Mouse (Mus musculus): ENCODE measurements around the gene Minos1. TPM values are rescaled to one million over a fixed set of nuclear protein-coding genes. Genes with fewer than 3 reads are reported as not detected.

Minos1 gene
- polyA plus RNA-seq, 1 experiment from 2014 or later: 640 TPM

- Histone ChIP-seq H3K9me3 (replicated peaks; ENCODE audit: control insufficient read depth, low read length) (peaks cover 11% of the 10 kb centered on the region), H3K27ac (ENCODE audit: low read length) (no peak overlapping the region), H3K9ac (ENCODE audit: low read length) (no peak overlapping the region), H3K4me2 (ENCODE audit: low read depth, low read length) (no peak overlapping the region), H3K4me3 (ENCODE audit: low read length) (no peak overlapping the region), H3K36me3 (ENCODE audit: control insufficient read depth, insufficient read depth) (no peaks in the 10 kb centered on the region), H3K4me1 (ENCODE audit: control insufficient read depth, insufficient read depth, low read length) (no peaks in the 10 kb centered on the region; the same call in 1 of the 2 replicates), H3K27me3 (ENCODE audit: control insufficient read depth, insufficient read depth, low read length) (no peaks in the 10 kb centered on the region)
- no peak for ATAC-seq (replicated peaks; ENCODE audit: extremely low read depth, insufficient read depth, low FRiP score)
- WGBS: 67% methylated on average over 6 of the region's 6 CpGs
Measured at GRCm38 (mm10) chr4:139151370-139151769, 20.5 kb upstream of the Minos1 start.

DNA sequence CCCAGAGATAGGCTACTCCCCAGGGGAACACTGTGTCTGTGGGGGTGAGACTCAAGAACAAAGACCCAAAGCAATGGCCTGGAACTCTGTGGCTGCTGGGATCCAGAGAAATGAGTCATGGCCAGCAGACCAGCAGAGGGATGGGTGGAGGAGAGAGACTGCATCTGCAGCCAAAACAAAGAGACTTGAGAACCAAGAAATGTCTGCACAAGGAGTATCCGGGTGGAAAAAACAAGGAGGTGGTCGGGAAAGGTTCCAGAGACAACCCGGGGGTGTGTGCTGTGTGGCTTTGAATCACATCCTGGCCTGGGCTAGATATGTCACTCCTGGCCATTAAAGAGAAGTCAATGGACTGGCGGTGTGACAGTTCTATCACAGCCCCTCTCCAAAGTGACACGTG lies 15.8 kb upstream of the Minos1 start:
- Histone ChIP-seq H3K9me3 (replicated peaks; ENCODE audit: control insufficient read depth, low read length) (peaks cover 13% of the 10 kb centered on the region), H3K27ac (ENCODE audit: low read length) (no peak overlapping the region), H3K27me3 (ENCODE audit: control insufficient read depth, insufficient read depth, low read length) (no peaks in the 10 kb centered on the region), H3K4me3 (ENCODE audit: low read length) (no peak overlapping the region), H3K9ac (ENCODE audit: low read length) (no peak overlapping the region), H3K36me3 (ENCODE audit: control insufficient read depth, insufficient read depth) (no peaks in the 10 kb centered on the region), H3K4me1 (ENCODE audit: control insufficient read depth, insufficient read depth, low read length) (no peaks in the 10 kb centered on the region), H3K4me2 (ENCODE audit: low read depth, low read length) (no peak overlapping the region)
- peak; percentile 58; the same call in 1 of the 2 replicates for ATAC-seq (replicated peaks; ENCODE audit: extremely low read depth, insufficient read depth, low FRiP score)
- WGBS: 62% methylated on average over 5 of the region's 5 CpGs

GRCm38 (mm10) chr4:139145156-139145555 lies 14.2 kb upstream of the Minos1 start:
- H3K4me3 ChIP-seq (ENCODE audit: low read length): no peak overlapping the region
- ATAC-seq (replicated peaks; ENCODE audit: extremely low read depth, insufficient read depth, low FRiP score): no peak
- H3K27me3 ChIP-seq (ENCODE audit: control insufficient read depth, insufficient read depth, low read length): no peaks in the 10 kb centered on the region
- H3K4me2 ChIP-seq (ENCODE audit: low read depth, low read length): no peak overlapping the region
- peaks cover 13% of the 10 kb centered on the region for H3K9me3 ChIP-seq (replicated peaks; ENCODE audit: control insufficient read depth, low read length)
- H3K4me1 ChIP-seq (ENCODE audit: control insufficient read depth, insufficient read depth, low read length): no peaks in the 10 kb centered on the region
- 91% methylated on average over 11 of the region's 11 CpGs for WGBS
- no peaks in the 10 kb centered on the region for H3K36me3 ChIP-seq (ENCODE audit: control insufficient read depth, insufficient read depth)
- H3K9ac ChIP-seq (ENCODE audit: low read length): no peak overlapping the region
- no peak overlapping the region for H3K27ac ChIP-seq (ENCODE audit: low read length)

DNA sequence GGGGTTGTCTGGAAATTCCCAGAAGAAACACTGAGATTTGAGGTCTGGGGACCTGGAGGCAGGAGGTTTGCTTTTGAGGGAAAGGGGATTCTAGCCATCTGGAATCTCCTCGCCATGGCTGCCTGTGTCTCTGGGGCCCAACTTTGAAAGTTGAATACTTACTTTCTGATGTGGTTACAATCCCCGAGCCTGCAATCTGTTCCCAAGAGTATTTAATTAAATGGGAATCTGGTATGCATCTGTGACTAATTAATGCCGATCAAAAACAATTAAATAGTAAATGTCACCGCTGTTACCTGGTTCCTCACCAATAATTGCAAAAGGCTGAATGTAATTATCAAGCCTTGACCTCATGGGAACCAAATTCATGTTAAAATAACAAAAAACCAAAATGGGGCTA lies 13.7 kb upstream of the Minos1 start:
- 85% methylated on average over 4 of the region's 4 CpGs for WGBS
- Histone ChIP-seq H3K36me3 (ENCODE audit: control insufficient read depth, insufficient read depth) (no peaks in the 10 kb centered on the region), H3K4me1 (ENCODE audit: control insufficient read depth, insufficient read depth, low read length) (no peaks in the 10 kb centered on the region), H3K9ac (ENCODE audit: low read length) (no peak overlapping the region), H3K4me3 (ENCODE audit: low read length) (no peak overlapping the region), H3K4me2 (ENCODE audit: low read depth, low read length) (no peak overlapping the region), H3K27me3 (ENCODE audit: control insufficient read depth, insufficient read depth, low read length) (no peaks in the 10 kb centered on the region), H3K27ac (ENCODE audit: low read length) (no peak overlapping the region), H3K9me3 (replicated peaks; ENCODE audit: control insufficient read depth, low read length) (peaks cover 13% of the 10 kb centered on the region)
- no peak for ATAC-seq (replicated peaks; ENCODE audit: extremely low read depth, insufficient read depth, low FRiP score)

- no peak for ATAC-seq (replicated peaks; ENCODE audit: extremely low read depth, insufficient read depth, low FRiP score)
- WGBS: 46% methylated on average over 9 of the region's 9 CpGs
- peak overlapping the region; percentile 19; the same call in 1 of the 2 replicates for H3K4me2 ChIP-seq (ENCODE audit: low read depth, low read length)
- H3K9ac ChIP-seq (ENCODE audit: low read length): no peak overlapping the region
- H3K36me3 ChIP-seq (ENCODE audit: control insufficient read depth, insufficient read depth): no peaks in the 10 kb centered on the region
- H3K4me3 ChIP-seq (ENCODE audit: low read length): no peak overlapping the region
- peaks cover 3% of the 10 kb centered on the region; the same call in 1 of the 2 replicates for H3K9me3 ChIP-seq (replicated peaks; ENCODE audit: control insufficient read depth, low read length)
- no peaks in the 10 kb centered on the region for H3K27me3 ChIP-seq (ENCODE audit: control insufficient read depth, insufficient read depth, low read length)
- H3K27ac ChIP-seq (ENCODE audit: low read length): no peak overlapping the region
- no peaks in the 10 kb centered on the region for H3K4me1 ChIP-seq (ENCODE audit: control insufficient read depth, insufficient read depth, low read length)
Measured at GRCm38 (mm10) chr4:139142985-139143384, 12.1 kb upstream of the Minos1 start.

- Histone ChIP-seq H3K36me3 (ENCODE audit: control insufficient read depth, insufficient read depth) (no peaks in the 10 kb centered on the region), H3K27me3 (ENCODE audit: control insufficient read depth, insufficient read depth, low read length) (no peaks in the 10 kb centered on the region), H3K4me3 (ENCODE audit: low read length) (no peak overlapping the region), H3K4me2 (ENCODE audit: low read depth, low read length) (no peak overlapping the region), H3K9me3 (replicated peaks; ENCODE audit: control insufficient read depth, low read length) (0 out of 2 replicates have a peak, but pooled peaks cover 2% of the 10 kb centered on the region), H3K4me1 (ENCODE audit: control insufficient read depth, insufficient read depth, low read length) (no peaks in the 10 kb centered on the region), H3K9ac (ENCODE audit: low read length) (no peak overlapping the region), H3K27ac (ENCODE audit: low read length) (no peak overlapping the region)
- ATAC-seq (replicated peaks; ENCODE audit: extremely low read depth, insufficient read depth, low FRiP score): no peak
- WGBS: 61% methylated on average over 6 of the region's 6 CpGs
Measured at GRCm38 (mm10) chr4:139141785-139142184, 10.9 kb upstream of the Minos1 start.

GRCm38 (mm10) chr4:139140267-139140666 lies 9.4 kb upstream of the Minos1 start:
- H3K9me3 ChIP-seq (replicated peaks; ENCODE audit: control insufficient read depth, low read length): 0 out of 2 replicates have a peak, but pooled peaks cover 2% of the 10 kb centered on the region
- no peaks in the 10 kb centered on the region for H3K36me3 ChIP-seq (ENCODE audit: control insufficient read depth, insufficient read depth)
- WGBS: 64% methylated on average over 2 of the region's 2 CpGs
- no peak for ATAC-seq (replicated peaks; ENCODE audit: extremely low read depth, insufficient read depth, low FRiP score)
- H3K27me3 ChIP-seq (ENCODE audit: control insufficient read depth, insufficient read depth, low read length): no peaks in the 10 kb centered on the region
- no peak overlapping the region for H3K27ac ChIP-seq (ENCODE audit: low read length)
- no peak overlapping the region for H3K4me3 ChIP-seq (ENCODE audit: low read length)
- H3K4me2 ChIP-seq (ENCODE audit: low read depth, low read length): no peak overlapping the region
- H3K9ac ChIP-seq (ENCODE audit: low read length): no peak overlapping the region
- H3K4me1 ChIP-seq (ENCODE audit: control insufficient read depth, insufficient read depth, low read length): no peaks in the 10 kb centered on the region

DNA sequence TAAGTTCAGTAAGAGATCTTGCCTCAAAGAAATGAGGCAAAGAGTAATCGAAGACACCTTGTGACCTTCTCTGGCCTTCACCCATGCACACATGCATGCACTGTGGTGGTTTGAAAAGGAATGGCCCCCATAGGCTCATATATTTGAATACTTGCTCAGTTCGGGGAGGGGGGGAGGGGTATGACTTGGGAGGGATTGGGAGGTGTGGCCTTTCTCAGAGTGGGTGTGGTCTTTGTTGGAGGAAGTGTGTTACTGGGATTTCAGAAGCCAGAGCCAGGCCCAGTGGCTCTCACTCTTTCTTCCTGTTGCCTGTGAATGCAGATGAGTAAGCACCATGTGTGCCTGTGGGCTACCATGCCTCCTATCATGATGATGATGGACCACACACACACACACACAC lies 5.1 kb upstream of the Minos1 start:
- H3K9ac ChIP-seq (ENCODE audit: low read length): no peak overlapping the region
- H3K36me3 ChIP-seq (ENCODE audit: control insufficient read depth, insufficient read depth): no peaks in the 10 kb centered on the region
- H3K9me3 ChIP-seq (replicated peaks; ENCODE audit: control insufficient read depth, low read length): no peaks in the 10 kb centered on the region
- no peaks in the 10 kb centered on the region; the same call in 1 of the 2 replicates for H3K4me1 ChIP-seq (ENCODE audit: control insufficient read depth, insufficient read depth, low read length)
- no peaks in the 10 kb centered on the region for H3K27me3 ChIP-seq (ENCODE audit: control insufficient read depth, insufficient read depth, low read length)
- no peak overlapping the region for H3K4me3 ChIP-seq (ENCODE audit: low read length)
- ATAC-seq (replicated peaks; ENCODE audit: extremely low read depth, insufficient read depth, low FRiP score): no peak
- WGBS: 81% methylated on average over 2 of the region's 2 CpGs
- no peak overlapping the region for H3K4me2 ChIP-seq (ENCODE audit: low read depth, low read length)
- H3K27ac ChIP-seq (ENCODE audit: low read length): no peak overlapping the region

DNA sequence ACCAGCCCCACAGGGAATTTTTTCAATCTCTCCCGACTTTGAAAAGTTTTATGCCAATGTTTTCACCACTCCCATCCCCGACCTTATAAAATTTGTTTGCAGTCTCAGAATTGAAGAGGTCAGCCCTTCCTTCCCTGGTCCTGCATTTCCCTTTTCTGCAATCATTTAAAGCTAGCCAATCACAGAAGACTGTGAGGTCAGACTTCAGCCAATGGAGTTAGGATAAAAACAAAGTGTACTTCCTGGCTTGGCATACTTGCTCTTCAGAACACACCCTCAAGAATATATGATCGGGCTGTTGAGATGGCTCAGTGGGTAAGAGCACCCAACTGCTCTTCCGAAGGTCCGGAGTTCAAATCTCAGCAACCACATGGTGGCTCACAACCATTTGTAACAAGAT lies 2.2 kb upstream of the Minos1 start:
- H3K4me3 ChIP-seq (ENCODE audit: low read length): no peak overlapping the region
- 73% methylated on average over 5 of the region's 5 CpGs for WGBS
- no peak overlapping the region for H3K9ac ChIP-seq (ENCODE audit: low read length)
- peaks cover 16% of the 10 kb centered on the region for H3K4me1 ChIP-seq (ENCODE audit: control insufficient read depth, insufficient read depth, low read length)
- H3K27me3 ChIP-seq (ENCODE audit: control insufficient read depth, insufficient read depth, low read length): no peaks in the 10 kb centered on the region
- H3K27ac ChIP-seq (ENCODE audit: low read length): no peak overlapping the region
- no peaks in the 10 kb centered on the region for H3K36me3 ChIP-seq (ENCODE audit: control insufficient read depth, insufficient read depth)
- no peak overlapping the region for H3K4me2 ChIP-seq (ENCODE audit: low read depth, low read length)
- ATAC-seq (replicated peaks; ENCODE audit: extremely low read depth, insufficient read depth, low FRiP score): no peak
- H3K9me3 ChIP-seq (replicated peaks; ENCODE audit: control insufficient read depth, low read length): no peaks in the 10 kb centered on the region
